Mouse (Mus musculus) urinary bladder, postnatal 4 days (tissue): ENCODE data around the gene Serpind1.

Source experiments
- DNase-seq, 2 experiments: peaks; one replicate each; pipeline ENCODE4 v3.0.0; 2021 to 2022; ENCODE audit warnings: low spot score in 2 of 2

Serpind1 gene

GRCm38 (mm10) chr16:17346766-17347165 lies 15.6 kb downstream of the Serpind1 start:
- no peak for DNase-seq

DNA sequence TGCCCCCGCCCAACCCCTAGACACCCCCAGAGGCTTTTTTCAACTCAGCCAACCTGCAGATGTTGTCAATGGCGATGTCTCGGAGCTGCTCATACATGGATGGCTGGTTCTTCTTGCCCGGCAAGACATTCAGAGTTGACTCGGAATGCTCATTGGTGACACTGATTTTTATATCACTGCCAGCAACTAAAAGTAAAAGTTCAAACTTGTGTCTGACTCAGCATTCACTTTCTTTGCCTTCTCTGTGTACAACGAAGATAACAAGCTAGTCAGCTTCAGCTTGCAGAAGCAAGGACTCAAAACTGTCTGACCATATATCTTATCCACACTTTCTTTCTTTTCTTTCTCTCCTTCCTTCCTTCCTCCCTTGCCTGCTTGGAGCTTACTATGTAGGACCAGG lies 24.9 kb downstream of the Serpind1 start:
- DNase-seq, result no peak

DNA sequence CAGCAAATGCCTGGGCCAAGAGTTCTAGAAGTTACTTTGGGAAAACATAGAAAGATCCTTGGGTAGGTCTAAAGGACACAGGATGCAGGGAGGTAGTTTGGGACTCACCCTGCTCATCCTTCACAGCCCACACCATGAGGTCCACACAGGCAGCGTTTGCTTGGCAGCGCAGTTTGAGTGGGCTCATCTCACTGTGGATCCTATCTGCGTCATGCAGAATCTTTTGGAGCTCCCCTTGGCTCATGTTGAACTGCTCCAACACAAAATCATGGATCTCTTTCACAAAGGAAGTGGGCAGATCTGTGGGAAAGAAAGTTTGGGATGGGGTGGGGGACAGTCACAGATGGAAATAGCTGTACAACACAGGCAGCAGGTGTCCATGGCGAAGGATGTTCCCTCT lies 27.6 kb downstream of the Serpind1 start:
- no peak for DNase-seq

- DNase-seq, result no peak
These were observed 51.1 kb downstream of the Serpind1 start for GRCm38 (mm10) chr16:17382306-17382705.

- no peak for DNase-seq
These were observed 52.6 kb downstream of the Serpind1 start for GRCm38 (mm10) chr16:17383594-17384326.

GRCm38 (mm10) chr16:17392784-17393183 lies 61.6 kb downstream of the Serpind1 start:
- no peak for DNase-seq
